Mouse (Mus musculus) c-Kit-negative CD71-positive TER-119-positive erythroid progenitor cells, embryonic 14.5 days (primary cell): ENCODE data around the gene Krtap13-1.
"Not testable (repeated sequence)": the region's sequence is repeated elsewhere in the genome, so short reads cannot be mapped to it uniquely, and the experiment has no call there.

Experiments used
- DNase-seq: peaks from one replicate; pipeline ENCODE4 v3.0.0-alpha.2; 2013; ENCODE audit warnings: low read depth, low spot score

The Krtap13-1 gene

DNA sequence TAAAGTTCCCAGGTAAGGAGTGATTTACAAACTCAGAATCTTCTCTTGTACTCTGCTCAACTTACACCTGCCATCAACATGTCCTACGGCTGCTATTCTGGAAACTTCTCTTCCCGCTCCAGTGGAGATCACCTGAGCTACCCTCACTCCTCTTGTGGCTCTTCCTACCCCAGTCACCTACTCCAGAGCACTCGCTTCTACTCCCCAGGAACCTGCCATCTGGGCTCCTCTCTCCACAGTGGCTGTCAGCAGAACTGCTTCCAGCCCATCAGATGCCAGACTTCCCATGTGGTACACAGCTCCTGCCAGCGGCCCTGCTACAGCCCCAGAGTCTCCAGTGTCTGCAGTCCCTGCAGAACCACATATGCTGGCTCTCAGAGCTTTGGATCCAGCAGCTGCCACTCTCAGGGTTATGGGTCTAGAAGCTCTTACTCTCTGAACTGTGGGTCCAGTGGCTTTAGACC is at the start of gene Krtap13-1:
TSS of gene Krtap13-1 (plus strand) at position 51 of the 464 bp plus-strand sequence.
- no peak for DNase-seq

DNA sequence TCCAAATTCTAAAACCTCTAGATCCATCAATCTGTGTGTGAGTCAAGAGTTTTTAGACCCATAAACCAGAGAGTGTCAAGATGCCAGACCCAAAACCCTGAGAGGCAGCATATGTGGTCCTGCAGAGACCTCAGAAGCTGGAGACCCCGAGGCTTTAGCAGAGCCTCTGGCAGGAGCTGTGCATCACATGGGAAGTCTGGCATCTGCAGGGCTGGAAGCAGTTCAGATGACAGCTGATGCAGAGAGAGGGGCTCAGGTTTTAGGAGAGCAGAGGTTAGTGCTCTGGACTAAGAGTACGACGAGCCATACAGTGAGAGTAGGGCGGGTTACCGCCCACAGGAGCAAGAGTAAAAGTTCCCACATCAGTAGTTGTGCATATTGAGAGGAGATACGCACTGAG is 49.6 kb upstream of the Krtap13-1 start:
- DNase-seq = no peak

DNA sequence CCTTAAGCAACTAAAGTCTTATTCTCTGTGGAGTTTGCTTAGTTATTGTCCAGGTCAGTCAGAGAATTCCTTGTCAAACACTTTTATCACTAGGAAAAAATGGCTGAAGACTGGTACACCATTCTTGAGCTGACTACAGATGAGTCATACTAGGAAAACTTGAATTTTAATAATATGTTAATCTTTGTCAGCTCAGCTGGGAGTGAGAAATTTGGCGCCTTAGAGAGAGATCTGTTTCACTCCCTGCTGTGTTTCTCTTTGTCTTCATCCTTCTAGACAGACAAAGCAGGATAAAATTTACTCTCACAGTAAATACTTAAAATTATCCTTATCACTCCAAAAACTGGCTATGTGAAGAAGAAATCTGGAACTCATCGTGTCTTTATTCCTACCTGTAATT is 47.4 kb upstream of the Krtap13-1 start:
- DNase-seq = no peak

DNA sequence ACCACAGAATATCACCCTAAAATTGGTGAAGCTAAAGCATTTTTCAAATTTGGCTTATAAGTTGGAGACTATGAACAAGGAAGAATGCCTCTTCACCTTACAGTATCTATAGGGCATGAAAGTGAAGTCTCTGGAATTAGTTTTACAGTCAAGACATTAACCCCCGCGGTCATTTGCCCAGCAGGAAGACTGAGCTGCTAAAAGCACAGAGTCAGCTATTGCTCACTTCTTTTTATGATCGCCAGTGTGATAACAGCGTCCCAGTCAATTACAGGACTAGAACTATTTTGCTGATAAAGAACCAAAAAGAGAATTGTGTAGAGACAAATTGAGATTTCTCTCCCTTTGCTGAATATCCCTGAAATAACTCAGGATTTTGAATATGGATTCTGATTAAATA is 32.4 kb upstream of the Krtap13-1 start:
- no peak for DNase-seq

DNA sequence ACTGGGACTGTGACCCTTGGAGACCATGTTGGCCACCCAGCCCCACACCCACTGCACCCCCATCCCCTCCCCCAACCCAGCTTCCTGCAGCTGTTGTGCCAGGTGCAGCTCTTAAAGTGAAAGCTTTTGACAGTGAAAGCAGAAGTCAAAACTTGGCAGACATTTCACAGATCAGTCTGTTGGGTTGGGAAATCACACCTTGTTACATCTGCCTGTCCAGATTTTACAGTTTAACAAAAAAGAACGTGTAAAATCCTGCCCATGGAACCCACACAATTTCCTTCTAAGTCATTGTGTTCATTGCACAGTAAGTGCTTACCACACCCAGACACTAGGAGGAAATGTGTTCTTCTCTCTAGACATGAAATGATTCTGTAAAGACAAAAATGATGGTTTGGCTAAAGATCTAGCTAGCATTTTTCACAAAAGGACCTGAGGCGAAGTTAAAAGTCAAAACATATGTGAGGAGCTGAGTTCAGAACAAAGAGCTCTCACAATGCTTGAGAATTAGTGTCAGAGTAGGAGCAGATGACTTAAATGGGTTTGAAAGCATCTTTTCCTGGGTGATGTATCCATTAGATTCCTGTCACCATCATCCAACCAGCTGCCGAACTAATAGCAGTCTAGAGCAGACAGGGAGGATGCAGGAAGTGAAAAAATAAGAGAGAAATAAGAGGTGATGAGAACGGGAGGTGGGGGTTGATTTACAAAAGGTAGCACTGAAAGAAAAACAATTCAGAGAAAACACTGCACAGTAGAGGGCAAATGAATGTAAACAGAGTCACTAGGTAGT is 27.4 kb upstream of the Krtap13-1 start:
- DNase-seq = no peak

DNA sequence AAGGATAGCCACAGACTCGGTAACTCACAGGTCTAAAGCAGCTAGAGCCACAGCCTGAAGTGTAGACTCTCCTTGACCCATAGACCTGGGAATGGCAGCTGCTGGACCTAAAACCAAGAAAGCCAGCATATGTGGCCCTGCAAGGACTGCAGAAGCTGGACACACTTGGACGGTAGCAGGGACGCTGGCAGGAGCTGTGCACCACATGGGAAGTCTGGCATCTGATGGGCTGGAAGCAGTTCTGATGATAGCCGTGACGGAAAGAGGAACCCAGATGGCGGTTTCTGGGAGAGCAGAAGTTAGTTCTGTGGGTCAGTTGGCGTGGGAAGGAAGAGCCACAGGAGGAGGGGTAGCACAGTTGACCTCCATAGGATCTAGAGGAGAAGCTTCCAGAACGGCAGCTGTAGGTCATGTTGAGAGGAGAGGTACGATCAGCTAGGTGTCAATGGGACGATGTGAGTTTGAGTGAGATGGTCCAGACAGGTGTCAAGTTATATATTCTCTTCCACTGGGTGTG is 21.1 kb upstream of the Krtap13-1 start, which contains the start of gene 2310061N02Rik:
TSS of gene 2310061N02Rik (minus strand) at position 467 of the 517 bp plus-strand sequence.
- DNase-seq = no peak

DNA sequence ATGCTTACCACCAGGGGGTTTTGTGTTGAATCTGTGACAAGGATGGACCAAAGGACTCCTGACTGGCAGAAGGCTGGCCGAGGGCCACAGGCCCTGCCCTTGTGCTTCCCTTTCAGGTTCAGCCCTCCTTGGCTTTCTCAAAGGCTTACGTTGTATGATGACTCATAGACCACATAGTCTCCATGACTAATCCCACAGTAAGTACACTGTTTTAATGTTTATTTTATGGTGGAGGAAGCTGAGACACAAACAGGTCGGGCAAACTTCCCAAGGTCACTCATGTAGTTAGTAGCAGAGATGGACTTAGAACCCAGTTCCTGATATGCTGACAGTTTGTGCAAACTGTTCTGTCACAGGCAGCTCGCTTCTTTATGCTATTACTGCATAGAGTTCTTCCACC is 17.9 kb upstream of the Krtap13-1 start:
- no peak for DNase-seq

DNA sequence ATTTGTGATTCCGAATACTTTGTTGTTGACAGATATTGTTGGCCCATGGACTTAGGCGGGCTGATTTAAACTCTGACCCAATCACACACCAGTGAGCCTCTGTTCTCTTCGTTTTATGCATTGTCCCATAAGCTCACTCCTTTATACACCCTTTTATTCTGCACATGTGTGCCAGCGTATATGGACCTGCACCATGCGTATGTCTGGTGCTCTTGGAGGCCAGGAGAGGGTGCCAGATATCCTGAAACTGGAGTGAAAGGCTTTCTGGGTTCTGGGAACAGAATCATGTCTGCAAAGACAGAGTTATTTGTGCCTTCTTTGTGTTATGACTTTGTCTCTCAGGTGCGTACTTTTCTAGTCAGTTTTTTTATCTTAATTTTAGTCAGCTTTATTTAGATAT is 17.4 kb upstream of the Krtap13-1 start:
- DNase-seq = no peak

DNA sequence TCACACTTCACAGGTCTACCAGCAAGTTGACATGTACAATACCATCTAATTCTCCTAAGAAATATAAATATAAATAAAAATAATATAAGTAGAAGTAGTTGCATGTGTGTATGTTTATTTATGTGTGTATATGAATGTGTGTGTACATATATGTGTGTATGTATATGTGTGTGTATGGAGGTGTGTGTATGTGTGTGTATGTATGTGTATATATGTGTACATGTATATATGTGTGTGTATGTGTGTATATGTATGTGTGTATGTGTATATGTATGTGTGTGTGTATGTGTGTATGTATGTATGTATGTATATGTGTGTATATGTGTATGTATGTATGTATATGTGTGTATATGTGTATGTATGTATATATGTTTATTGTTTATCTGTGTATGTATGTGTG is 12.1 kb upstream of the Krtap13-1 start:
- DNase-seq = no peak

DNA sequence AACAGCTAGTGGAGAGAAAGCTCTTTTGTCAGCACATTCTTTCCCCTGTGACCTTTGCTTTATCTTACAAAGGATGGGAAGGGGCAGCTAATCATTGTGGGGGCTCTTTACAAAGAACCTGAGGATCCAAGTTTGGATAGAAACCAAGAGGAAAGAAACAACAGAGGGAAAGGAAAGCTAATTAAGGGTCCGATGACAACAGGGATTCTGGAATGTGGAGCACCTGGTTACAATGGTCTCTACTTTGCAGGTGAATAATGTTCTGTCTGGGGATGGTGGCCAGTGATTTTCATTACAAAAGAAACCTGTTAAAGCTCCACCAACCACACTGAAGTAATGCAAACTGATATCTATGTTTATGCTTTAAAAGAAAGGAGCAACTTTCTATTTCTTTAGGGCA is 8.6 kb upstream of the Krtap13-1 start:
- DNase-seq = no peak

DNA sequence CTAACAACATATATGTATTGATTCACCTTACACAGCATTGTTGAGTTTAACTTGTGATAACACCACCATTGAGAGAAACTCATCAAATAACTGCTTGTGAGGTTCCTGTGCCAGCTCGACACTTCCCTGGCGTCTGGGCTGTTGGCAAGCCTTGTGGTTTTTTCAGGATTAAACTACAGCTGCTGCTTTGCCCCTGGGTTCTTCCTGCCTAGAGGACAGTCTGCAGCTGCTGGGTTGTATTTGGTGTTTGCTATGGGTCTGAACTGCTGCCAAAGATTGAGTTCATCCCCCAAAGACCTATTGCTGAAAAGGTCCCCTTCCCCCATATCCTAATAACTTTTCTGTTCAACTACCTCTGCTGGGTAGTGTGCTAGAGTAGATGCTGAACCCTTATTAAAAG is 6.7 kb downstream of the Krtap13-1 start:
- no peak for DNase-seq

DNA sequence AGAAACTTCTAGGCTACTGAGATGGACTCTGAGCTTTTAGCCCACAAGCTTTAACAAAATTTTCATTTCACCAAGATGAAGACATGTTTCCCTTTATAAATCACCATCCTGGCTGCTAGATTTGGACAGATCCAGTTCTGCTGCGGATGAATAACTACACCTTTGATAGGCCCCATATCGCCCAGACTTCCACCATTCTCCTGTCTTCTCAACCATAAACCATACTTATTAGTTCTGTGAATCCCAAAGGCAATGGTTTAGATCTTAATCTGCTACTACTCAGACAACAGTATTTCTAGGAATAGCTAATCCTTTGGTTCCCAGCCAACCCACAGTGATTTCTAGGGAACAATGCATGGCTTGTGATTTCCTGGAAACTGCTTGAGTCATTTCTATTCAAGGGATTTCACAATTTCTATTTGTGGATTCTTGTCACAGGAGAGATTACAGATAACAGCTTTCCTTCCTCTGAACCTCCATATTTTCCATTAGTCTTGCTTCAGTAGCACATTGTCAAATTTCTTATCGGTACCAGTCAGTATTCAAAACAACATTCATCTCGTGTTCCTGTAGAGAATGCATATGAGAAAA is 16.2 kb downstream of the Krtap13-1 start:
- no peak for DNase-seq

DNA sequence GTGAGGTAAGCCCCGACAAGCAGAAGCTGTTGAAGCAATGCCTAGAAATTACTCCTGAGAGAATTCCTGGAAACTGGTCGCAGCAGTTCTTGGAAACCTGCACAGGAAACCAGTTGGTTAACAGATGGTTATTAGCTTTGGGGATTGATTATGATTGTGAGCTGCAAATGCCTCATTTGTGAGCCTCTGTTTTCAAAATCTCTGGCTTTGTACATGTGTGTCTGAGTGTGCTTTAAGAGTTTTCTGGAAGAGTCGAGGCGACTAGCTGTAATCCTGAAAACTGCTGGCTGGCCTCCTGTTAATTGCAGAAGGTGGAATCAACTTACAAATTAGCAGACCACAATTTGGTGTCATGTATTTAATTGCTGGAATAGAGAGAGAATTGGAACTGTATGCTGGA is 19.3 kb downstream of the Krtap13-1 start:
- no peak for DNase-seq

DNA sequence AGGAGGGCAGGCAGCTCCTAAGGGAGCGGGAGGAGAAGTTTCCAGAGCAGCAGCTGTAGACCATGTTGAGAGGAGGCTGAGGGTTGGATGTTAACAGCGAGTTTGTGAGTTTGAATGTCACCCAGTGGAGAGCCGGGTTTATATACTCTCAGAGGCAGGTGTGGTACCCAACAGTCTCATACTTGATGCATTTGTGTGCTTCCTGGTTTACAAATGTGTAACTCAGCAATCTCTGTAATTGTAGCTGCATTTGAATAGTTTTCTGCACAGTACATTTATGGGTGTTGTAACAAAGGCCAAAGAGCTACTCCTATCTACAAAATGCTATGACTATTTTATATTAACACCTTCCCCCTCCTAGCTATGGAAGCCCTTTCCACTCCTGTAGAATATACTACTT is 22.9 kb downstream of the Krtap13-1 start, which contains the start of gene Krtap13:
TSS of gene Krtap13 (minus strand) at position 101 of the 400 bp plus-strand sequence.
- not testable (repeated sequence) for DNase-seq

DNA sequence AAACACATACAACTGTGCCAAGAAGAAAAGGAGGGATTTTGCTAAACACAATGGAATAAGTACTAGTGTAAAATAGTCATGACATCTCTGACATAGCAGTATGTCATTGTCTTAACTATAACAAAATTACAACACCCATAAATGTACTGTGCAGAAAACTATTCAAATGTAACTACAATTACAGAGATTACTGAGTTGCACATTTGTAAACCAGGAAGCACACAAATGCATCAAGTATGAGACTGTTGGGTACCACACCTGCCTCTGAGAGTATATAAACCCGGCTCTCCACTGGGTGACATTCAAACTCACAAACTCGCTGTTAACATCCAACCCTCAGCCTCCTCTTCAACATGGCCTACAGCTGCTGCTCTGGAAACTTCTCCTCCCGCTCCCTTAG is 29.9 kb downstream of the Krtap13-1 start, which contains the start of gene 2310034C09Rik:
TSS of gene 2310034C09Rik (plus strand) at position 301 of the 400 bp plus-strand sequence.
- DNase-seq = not testable (repeated sequence)

DNA sequence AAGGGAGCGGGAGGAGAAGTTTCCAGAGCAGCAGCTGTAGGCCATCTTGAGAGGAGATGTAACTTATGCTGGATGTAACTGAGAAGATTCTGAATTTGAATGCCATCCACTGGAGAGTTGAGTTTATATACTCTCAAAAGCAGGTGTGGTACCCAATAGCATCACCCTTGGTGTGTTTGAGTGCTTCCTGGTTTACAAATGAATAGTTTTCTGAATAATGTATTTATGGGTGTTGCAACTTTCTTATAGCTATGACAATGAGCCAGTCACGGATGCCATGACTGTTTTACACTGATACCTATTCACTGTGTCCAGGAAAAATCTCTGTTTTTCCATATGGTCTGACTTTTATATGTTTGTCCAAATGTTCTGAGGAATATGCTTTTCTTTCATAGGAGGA is 45.4 kb downstream of the Krtap13-1 start, which contains the start of gene 2310057N15Rik:
TSS of gene 2310057N15Rik (minus strand) at position 101 of the 400 bp plus-strand sequence.
- no peak for DNase-seq

DNA sequence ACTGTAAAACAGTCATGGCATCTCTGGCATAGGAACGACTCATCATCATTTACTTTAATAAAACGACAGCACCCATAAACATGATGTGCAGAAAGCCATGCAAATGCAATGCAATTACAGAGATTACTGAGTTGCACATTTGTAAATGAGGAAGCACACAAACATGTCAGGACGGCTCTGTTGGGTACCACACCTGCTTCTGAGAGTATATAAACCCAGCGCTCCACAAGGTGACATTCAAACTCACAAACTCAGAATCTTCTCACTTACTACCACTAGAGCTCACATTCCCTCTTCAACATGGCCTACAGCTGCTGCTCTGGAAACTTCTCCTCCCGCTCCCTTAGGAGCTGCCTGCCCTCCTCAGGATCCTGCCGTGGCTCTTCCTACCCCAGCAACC is 48.9 kb downstream of the Krtap13-1 start, which contains the start of gene Gm5965:
TSS of gene Gm5965 (plus strand) at position 301 of the 400 bp plus-strand sequence.
- DNase-seq = no peak
